Mouse (Mus musculus): ENCODE data around the gene Ripk1. TPM values are rescaled to one million over a fixed set of nuclear protein-coding genes. Genes with fewer than 3 reads are reported as not detected.

The Ripk1 gene
- polyA plus RNA-seq (2014; fragmentation: Nextera tagmentation; extraction: Ambion mirVana): 8.2 and 9.0 TPM in 2 replicates

DNA sequence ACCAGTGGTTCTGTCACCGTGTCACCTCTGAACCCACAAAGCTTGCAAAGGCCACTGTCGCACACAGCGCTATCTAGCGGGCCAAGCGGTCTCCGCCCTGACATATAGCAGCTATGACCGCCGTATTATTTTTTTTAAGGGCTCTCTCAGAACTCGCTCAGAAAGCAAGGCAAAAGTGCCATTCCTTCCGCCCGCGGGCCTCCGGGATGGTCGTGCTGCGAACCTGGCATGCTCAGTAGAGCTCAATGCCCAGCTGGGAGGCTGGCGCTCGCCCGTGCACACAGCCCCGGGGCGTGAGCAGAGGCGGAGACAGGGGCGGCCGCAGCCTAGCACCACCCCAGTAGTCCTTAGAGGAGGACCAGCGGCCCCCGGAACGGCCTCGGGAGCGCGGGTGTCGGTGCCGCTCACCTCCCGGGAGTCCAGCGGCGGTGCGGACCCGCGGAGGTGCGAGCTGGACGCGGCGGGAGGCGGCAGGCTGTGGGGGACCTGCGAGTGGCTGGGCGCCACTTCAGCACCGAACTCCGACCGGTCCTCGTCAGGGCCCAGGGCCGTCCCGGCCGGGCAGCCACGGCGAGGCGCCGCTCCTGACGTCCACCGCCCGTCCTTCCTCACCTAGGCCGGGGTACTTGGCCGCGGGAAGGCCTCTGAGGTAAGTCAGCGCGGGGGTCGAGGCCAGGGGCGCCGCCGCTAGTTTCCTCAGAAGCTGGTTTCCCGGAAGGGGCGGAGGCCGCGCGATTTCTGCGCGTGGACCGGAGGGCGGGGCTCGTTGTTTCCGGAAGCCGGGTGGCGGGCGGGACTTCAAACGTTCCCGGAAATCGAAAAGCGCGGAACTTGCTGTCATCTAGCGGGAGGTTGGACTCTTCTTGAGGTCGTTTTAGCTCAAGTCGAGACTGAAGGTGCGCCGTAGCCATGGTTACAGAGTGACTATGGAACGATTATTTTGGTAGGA is at the start of gene Ripk1, which contains the start of gene Serpinb6a:
TSS of gene Ripk1 (plus strand) at position 306 of the 949 bp plus-strand sequence.
TSS of gene Serpinb6a (minus strand) at position 737 of the 949 bp plus-strand sequence.
- H3K4me1 ChIP-seq (ENCODE audit: control insufficient read depth, insufficient read depth, low read length): no peaks in the 10 kb centered on the region; the same call in 1 of the 2 replicates
- DNase-seq (ENCODE audit: low spot score) (peak; percentile 90), ATAC-seq (ENCODE audit: insufficient read depth, low FRiP score, low TSS enrichment) (peak; percentile 92)
- H3K36me3 ChIP-seq (ENCODE audit: control insufficient read depth, insufficient read depth, low read length): no peaks in the 10 kb centered on the region
- peak within 1 kb of the TSS; percentile 85 for H3K27ac ChIP-seq (ENCODE audit: low read depth, low read length)
- WGBS: under 1% methylated on average over 91 of the region's 92 CpGs
- H3K27me3 ChIP-seq (ENCODE audit: control insufficient read depth, insufficient read depth, low read length): no peaks in the 10 kb centered on the region
- H3K9ac ChIP-seq (ENCODE audit: low read length): peak within 1 kb of the TSS; percentile 89
- peak within 1 kb of the TSS; percentile 64 for H3K4me2 ChIP-seq (ENCODE audit: low read depth)
- no peaks in the 10 kb centered on the region for H3K9me3 ChIP-seq (ENCODE audit: control insufficient read depth, low read length)
- H3K4me3 ChIP-seq (ENCODE audit: low read depth, low read length): peak within 1 kb of the TSS; percentile 94

DNA sequence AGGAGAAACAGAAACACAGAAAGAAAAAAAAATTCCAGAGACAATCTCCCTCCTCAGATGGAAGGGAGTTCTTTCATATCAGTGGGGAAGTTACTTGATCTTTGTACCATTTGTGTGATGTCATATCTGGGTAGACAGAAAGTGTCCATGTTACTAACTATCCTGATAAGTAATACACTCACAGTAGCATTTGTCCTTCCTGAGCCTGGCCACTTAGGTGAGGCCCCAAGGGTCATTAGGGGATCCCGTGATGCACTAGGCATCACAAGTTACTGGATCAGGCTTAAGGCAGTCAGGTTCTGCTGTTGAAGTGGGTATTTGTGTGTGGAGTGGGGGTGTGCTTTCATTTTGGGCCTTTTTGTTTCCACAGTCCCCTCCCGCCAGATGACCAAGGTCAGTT is 49.2 kb upstream of the Ripk1 start:
- Histone ChIP-seq H3K9me3 (ENCODE audit: control insufficient read depth, low read length) (no peaks in the 10 kb centered on the region), H3K9ac (ENCODE audit: low read length) (no peak overlapping the region), H3K36me3 (ENCODE audit: control insufficient read depth, insufficient read depth, low read length) (no peaks in the 10 kb centered on the region), H3K4me3 (ENCODE audit: low read depth, low read length) (no peak overlapping the region), H3K4me1 (ENCODE audit: control insufficient read depth, insufficient read depth, low read length) (no peaks in the 10 kb centered on the region), H3K27ac (ENCODE audit: low read depth, low read length) (no peak overlapping the region), H3K4me2 (ENCODE audit: low read depth) (no peak overlapping the region), H3K27me3 (ENCODE audit: control insufficient read depth, insufficient read depth, low read length) (no peaks in the 10 kb centered on the region)
- ATAC-seq (ENCODE audit: insufficient read depth, low FRiP score, low TSS enrichment) (no peak), DNase-seq (ENCODE audit: low spot score) (no peak)
- 88% methylated on average over 2 of the region's 2 CpGs for WGBS

DNA sequence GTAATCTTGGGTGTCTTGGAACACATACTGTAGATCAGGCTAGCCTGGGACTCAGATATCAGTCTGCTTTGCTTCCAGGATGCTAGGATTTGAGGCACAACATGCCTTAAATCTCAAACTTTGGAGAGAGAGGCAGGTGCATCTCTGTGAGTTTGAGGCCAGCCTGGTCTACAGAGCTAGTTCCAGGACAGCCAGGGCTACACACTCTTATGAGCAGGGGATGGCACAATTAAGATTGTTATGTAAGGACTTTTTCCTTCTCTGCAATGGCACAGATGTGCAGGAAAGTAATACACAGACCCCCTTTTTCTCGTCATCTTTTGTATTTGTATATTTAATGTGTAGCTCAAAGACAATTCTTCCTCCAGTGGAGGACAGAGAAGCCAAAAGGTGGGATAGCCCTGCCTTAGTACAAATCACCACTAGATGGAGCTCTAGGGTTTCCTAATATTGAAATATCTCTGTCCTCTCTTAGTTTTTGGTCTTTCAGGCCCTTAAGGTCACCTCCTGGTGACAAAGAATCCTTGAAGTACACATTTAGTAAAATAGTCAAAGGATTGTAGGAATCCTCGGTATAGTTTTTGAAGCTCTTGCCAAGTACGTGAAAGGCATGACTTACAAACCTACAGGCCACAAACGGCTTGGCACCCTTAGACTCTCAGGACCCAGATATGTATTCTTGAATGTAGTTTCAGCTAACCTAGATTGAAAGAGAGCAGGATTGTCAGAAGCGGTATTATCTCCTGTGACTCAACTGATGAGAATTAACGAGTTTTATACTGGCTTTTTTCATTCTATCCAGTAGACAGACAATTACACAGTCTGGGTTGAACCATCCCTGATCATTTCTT is 45.4 kb upstream of the Ripk1 start:
- Histone ChIP-seq H3K4me2 (ENCODE audit: low read depth) (no peak overlapping the region), H3K4me3 (ENCODE audit: low read depth, low read length) (no peak overlapping the region), H3K9ac (ENCODE audit: low read length) (no peak overlapping the region), H3K9me3 (ENCODE audit: control insufficient read depth, low read length) (no peaks in the 10 kb centered on the region), H3K36me3 (ENCODE audit: control insufficient read depth, insufficient read depth, low read length) (no peaks in the 10 kb centered on the region), H3K4me1 (ENCODE audit: control insufficient read depth, insufficient read depth, low read length) (no peaks in the 10 kb centered on the region), H3K27ac (ENCODE audit: low read depth, low read length) (no peak overlapping the region), H3K27me3 (ENCODE audit: control insufficient read depth, insufficient read depth, low read length) (no peaks in the 10 kb centered on the region)
- WGBS: 42% methylated on average over 6 of the region's 6 CpGs
- peak; percentile 48; the same call in 1 of the 2 replicates for ATAC-seq (ENCODE audit: insufficient read depth, low FRiP score, low TSS enrichment)
- DNase-seq (ENCODE audit: low spot score): peak; percentile 13

DNA sequence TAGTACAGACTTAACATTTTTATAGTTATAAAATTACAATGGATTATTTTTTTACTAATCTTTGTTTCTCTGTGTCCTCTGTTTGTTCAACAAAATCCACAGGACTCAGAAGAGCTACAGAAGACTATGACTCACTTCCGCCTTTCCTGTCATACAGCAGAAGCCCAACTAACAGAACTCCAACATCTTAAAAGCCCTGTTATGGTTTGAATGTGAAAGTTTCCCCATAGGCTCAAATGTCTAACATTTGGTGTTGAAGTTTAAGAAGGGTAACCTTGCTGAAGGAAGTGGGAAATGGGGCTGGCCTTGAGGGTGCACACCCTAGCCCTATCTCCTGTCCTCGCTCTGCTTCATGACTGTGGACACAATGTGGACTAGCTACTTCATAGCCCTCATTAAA is 42.4 kb upstream of the Ripk1 start:
- no peaks in the 10 kb centered on the region for H3K9me3 ChIP-seq (ENCODE audit: control insufficient read depth, low read length)
- H3K27me3 ChIP-seq (ENCODE audit: control insufficient read depth, insufficient read depth, low read length): no peaks in the 10 kb centered on the region
- no peaks in the 10 kb centered on the region for H3K4me1 ChIP-seq (ENCODE audit: control insufficient read depth, insufficient read depth, low read length)
- H3K9ac ChIP-seq (ENCODE audit: low read length): no peak overlapping the region
- ATAC-seq (ENCODE audit: insufficient read depth, low FRiP score, low TSS enrichment) (no peak), DNase-seq (ENCODE audit: low spot score) (no peak)
- no peak overlapping the region for H3K4me3 ChIP-seq (ENCODE audit: low read depth, low read length)
- WGBS: 91% methylated on average over 2 of the region's 2 CpGs
- no peaks in the 10 kb centered on the region for H3K36me3 ChIP-seq (ENCODE audit: control insufficient read depth, insufficient read depth, low read length)
- no peak overlapping the region for H3K27ac ChIP-seq (ENCODE audit: low read depth, low read length)
- H3K4me2 ChIP-seq (ENCODE audit: low read depth): no peak overlapping the region

DNA sequence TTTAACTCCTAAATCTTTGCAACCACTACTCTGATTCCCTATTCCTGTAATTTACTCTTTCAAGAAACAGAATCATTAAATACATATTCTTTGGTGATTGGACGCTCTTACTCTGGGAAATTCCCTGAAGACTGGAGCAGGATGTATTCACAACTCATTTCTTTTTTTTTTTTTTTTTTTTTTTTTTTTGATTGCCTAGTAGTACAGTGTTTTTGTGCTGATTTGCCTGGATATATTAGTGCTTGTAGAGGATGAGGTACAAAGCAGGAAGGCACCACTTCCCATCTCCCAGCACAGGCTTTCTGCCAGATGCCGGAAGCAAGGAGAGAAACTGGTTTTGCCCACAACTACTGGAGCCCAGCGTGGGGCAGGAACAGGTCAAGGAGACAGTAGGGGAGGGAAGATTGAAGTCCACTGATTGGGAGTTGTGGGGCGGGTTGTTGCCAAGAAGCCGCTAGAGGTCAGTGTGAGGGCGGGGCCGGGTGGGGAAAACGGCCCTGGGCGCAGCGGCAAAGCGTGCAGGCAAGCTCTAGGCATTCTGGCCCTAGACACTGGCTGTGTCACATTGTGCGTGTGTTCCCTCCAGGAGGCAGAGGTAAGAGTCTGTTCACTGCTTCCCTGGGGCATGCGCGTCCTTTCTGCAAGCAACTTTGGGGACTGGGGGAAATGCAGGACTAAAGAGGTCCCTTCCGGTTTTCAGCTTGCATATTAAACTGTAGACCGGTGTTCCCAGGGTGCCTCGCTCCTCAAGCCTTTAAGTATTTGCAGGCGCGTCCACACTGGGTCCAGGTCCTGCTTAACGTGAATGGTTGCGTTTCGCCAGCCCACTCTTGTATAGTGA is 37.7 kb upstream of the Ripk1 start, which contains the start of gene Nqo2:
TSS of gene Nqo2 (plus strand) at position 482 of the 841 bp plus-strand sequence.
- ATAC-seq (ENCODE audit: insufficient read depth, low FRiP score, low TSS enrichment): peak; percentile 90
- H3K36me3 ChIP-seq (ENCODE audit: control insufficient read depth, insufficient read depth, low read length): no peaks in the 10 kb centered on the region

DNA sequence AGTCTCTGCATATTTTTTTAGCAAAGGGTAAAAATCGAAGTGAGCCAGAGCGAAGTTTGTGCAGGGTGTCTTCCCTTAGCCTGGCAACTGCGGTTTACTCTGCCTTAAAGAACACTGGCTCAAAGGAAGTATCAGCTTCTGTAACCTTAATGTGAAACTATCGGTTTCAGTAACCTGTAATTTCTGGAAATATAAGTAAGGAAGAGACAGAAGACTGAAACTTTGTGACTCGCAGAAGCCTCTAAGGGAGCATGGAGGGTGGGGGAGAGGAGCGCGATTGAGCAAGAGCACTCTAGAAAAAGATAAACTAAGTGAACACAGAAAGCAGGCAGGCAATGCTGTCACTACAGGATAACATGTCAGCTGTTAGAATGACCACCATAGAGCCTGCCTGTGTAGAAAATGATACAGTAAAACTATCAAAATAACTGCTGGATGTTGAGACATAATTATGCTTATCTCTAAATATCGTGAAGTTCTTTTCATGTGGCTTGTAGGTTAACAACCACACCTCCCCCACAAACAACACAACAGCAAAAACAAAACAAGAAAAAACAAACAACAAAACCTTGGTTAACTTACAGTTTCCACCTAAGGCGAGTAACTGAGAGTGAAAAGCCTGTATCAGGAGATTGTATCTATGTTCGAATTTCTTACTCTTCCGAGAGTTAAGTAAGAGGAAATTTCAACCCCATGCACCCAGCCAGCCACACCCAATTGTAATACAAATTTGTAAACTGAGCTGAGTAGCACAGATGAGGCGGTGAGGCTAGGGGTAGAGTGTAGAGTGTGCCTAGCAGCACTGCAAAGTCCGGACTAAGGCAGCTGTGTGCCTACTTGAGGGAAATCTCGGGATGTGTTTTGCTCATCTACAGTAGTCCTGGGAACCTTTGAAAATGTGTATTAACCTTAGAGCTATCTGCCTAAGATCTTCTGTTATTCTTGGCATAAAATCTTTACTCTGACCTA is 36.8 kb upstream of the Ripk1 start:
- DNase-seq (ENCODE audit: low spot score) (no peak), ATAC-seq (ENCODE audit: insufficient read depth, low FRiP score, low TSS enrichment) (peak; percentile 38; the same call in 1 of the 2 replicates)
- Histone ChIP-seq H3K9ac (ENCODE audit: low read length) (peak overlapping the region; percentile 60), H3K4me1 (ENCODE audit: control insufficient read depth, insufficient read depth, low read length) (no peaks in the 10 kb centered on the region), H3K36me3 (ENCODE audit: control insufficient read depth, insufficient read depth, low read length) (no peaks in the 10 kb centered on the region), H3K27me3 (ENCODE audit: control insufficient read depth, insufficient read depth, low read length) (no peaks in the 10 kb centered on the region), H3K27ac (ENCODE audit: low read depth, low read length) (no peak overlapping the region), H3K9me3 (ENCODE audit: control insufficient read depth, low read length) (no peaks in the 10 kb centered on the region), H3K4me3 (ENCODE audit: low read depth, low read length) (peak overlapping the region; percentile 51), H3K4me2 (ENCODE audit: low read depth) (peak overlapping the region; percentile 49)
- WGBS: 23% methylated on average over 14 of the region's 14 CpGs

More for the DNA sequence above, 37.7 kb upstream of the Ripk1 start, which contains the start of gene Nqo2:
- H3K27me3 ChIP-seq (ENCODE audit: control insufficient read depth, insufficient read depth, low read length): no peaks in the 10 kb centered on the region
- peak within 1 kb of the TSS; percentile 49 for H3K4me2 ChIP-seq (ENCODE audit: low read depth)
- H3K4me3 ChIP-seq (ENCODE audit: low read depth, low read length): peak within 1 kb of the TSS; percentile 51
- peak within 1 kb of the TSS; percentile 60 for H3K9ac ChIP-seq (ENCODE audit: low read length)
- 2% methylated on average over 22 of the region's 22 CpGs for WGBS
- no peaks in the 10 kb centered on the region for H3K4me1 ChIP-seq (ENCODE audit: control insufficient read depth, insufficient read depth, low read length)
- no peaks in the 10 kb centered on the region for H3K9me3 ChIP-seq (ENCODE audit: control insufficient read depth, low read length)
- peak within 1 kb of the TSS; percentile 70 for H3K27ac ChIP-seq (ENCODE audit: low read depth, low read length)
- DNase-seq (ENCODE audit: low spot score): peak; percentile 84

DNA sequence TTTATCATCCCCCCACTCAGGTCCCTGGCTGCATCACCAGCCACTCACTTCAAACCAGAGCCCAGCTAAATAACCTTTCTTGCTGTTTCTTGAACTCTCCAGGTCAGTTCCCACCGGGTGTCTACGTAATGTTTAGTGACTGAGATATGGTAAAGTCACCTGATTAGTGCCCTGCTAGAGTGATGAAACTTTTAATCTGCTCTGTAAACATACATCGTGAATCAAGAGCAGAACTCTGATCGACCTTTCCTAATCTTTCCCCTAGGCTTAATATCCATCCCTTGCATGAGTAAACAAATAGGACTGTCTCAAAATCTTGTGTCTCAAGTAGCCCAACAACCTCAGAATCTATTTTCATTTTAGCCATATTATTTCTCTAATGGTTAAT is 36.1 kb upstream of the Ripk1 start:
- H3K36me3 ChIP-seq (ENCODE audit: control insufficient read depth, insufficient read depth, low read length): no peaks in the 10 kb centered on the region
- H3K27ac ChIP-seq (ENCODE audit: low read depth, low read length): no peak overlapping the region
- no peaks in the 10 kb centered on the region for H3K9me3 ChIP-seq (ENCODE audit: control insufficient read depth, low read length)
- no peak overlapping the region for H3K9ac ChIP-seq (ENCODE audit: low read length)
- H3K4me3 ChIP-seq (ENCODE audit: low read depth, low read length): no peak overlapping the region
- DNase-seq (ENCODE audit: low spot score) (no peak), ATAC-seq (ENCODE audit: insufficient read depth, low FRiP score, low TSS enrichment) (no peak)
- H3K27me3 ChIP-seq (ENCODE audit: control insufficient read depth, insufficient read depth, low read length): no peaks in the 10 kb centered on the region
- WGBS: 73% methylated on average over 4 of the region's 4 CpGs
- no peak overlapping the region for H3K4me2 ChIP-seq (ENCODE audit: low read depth)
- H3K4me1 ChIP-seq (ENCODE audit: control insufficient read depth, insufficient read depth, low read length): no peaks in the 10 kb centered on the region
